Mouse (Mus musculus) T-cell, adult 2 months (primary cell): Measurements from ENCODE around the gene Pygm.

Source experiments
- DNase-seq: peaks from one replicate; pipeline ENCODE4 v3.0.0; 2022; ENCODE audit warnings: low spot score

Pygm gene

GRCm38 (mm10) chr19:6385821-6386220 lies 1.6 kb downstream of the Pygm start:
- DNase-seq = no peak

GRCm38 (mm10) chr19:6386234-6386633 lies 2.0 kb downstream of the Pygm start:
- DNase-seq = no peak

- no peak for DNase-seq
Observed at GRCm38 (mm10) chr19:6388006-6388405, 3.8 kb downstream of the Pygm start.

GRCm38 (mm10) chr19:6389803-6390202 lies 5.6 kb downstream of the Pygm start:
- peak; percentile 65 for DNase-seq

- no peak for DNase-seq
Observed at GRCm38 (mm10) chr19:6390251-6390650, 6.1 kb downstream of the Pygm start.

GRCm38 (mm10) chr19:6392743-6393393 lies 8.7 kb downstream of the Pygm start:
- DNase-seq = peak; percentile 38

- no peak for DNase-seq
Observed at GRCm38 (mm10) chr19:6393637-6394036, 9.4 kb downstream of the Pygm start.

- DNase-seq = no peak
Observed at GRCm38 (mm10) chr19:6396237-6396636, 12.0 kb downstream of the Pygm start.

GRCm38 (mm10) chr19:6397582-6398249 lies 13.5 kb downstream of the Pygm start:
- DNase-seq = no peak

- DNase-seq = peak; percentile 72
Observed at GRCm38 (mm10) chr19:6398447-6399284, 14.5 kb downstream of the Pygm start.

- peak; percentile 89 for DNase-seq
Observed at GRCm38 (mm10) chr19:6399285-6400095, 15.3 kb downstream of the Pygm start, which contains the start of gene Rasgrp2. Rasgrp2 (plus strand) TSS chr19:6399340.

- peak; percentile 89 for DNase-seq
Observed at GRCm38 (mm10) chr19:6400096-6401086, 16.2 kb downstream of the Pygm start.

GRCm38 (mm10) chr19:6401131-6401815 lies 17.1 kb downstream of the Pygm start:
- peak; percentile 80 for DNase-seq

- DNase-seq = no peak
Observed at GRCm38 (mm10) chr19:6401951-6402350, 17.8 kb downstream of the Pygm start.

- DNase-seq = no peak
Observed at GRCm38 (mm10) chr19:6403869-6404268, 19.7 kb downstream of the Pygm start.

GRCm38 (mm10) chr19:6405433-6405832 lies 21.2 kb downstream of the Pygm start:
- DNase-seq = no peak

GRCm38 (mm10) chr19:6407109-6407508 lies 22.9 kb downstream of the Pygm start:
- DNase-seq = no peak

GRCm38 (mm10) chr19:6407816-6408510 lies 23.8 kb downstream of the Pygm start:
- no peak for DNase-seq

GRCm38 (mm10) chr19:6408749-6409148 lies 24.6 kb downstream of the Pygm start:
- no peak for DNase-seq
